Mouse (Mus musculus) stomach, embryonic 15.5 days (tissue): ENCODE results near the gene Ano6. TPM values are rescaled to one million over a fixed set of nuclear protein-coding genes. Genes with fewer than 3 reads are reported as not detected.

ENCODE experiments used
- ATAC-seq: fragments of 200-750 bp; cut with Nextera tagmentation; 2 replicates; pipeline ENCODE4 v1.8.0; 2017; ENCODE audit warnings: low read depth, moderate number of reproducible peaks, moderate TSS enrichment; ENCODE audit not compliant: insufficient read depth, low FRiP score
- H3K27ac ChIP-seq: fragments of 300-500 bp; sonication (generic); 2 replicates; pipeline ENCODE4 v1.5.1; 2015; ENCODE audit warnings: mild to moderate bottlenecking, inconsistent platforms
- H3K27me3 ChIP-seq: fragments of 300-500 bp; sonication (generic); replicated peaks from 2 replicates; pipeline ENCODE4 v1.6.1; 2015; ENCODE audit warnings: inconsistent platforms
- H3K36me3 ChIP-seq: fragments of 300-500 bp; sonication (generic); 2 replicates; pipeline ENCODE4 v1.6.1; 2015; ENCODE audit warnings: inconsistent platforms
- H3K4me1 ChIP-seq: fragments of 300-500 bp; sonication (generic); 2 replicates; pipeline ENCODE4 v1.6.1; 2015; ENCODE audit warnings: inconsistent platforms
- H3K4me2 ChIP-seq: fragments of 300-500 bp; sonication (generic); 2 replicates; pipeline ENCODE4 v1.6.1; 2015; ENCODE audit warnings: mild to moderate bottlenecking, inconsistent platforms
- H3K4me3 ChIP-seq: fragments of 300-500 bp; sonication (generic); replicated peaks from 2 replicates; pipeline ENCODE4 v1.5.1; 2015; ENCODE audit warnings: inconsistent platforms
- H3K9ac ChIP-seq: fragments of 300-500 bp; sonication (generic); 2 replicates; pipeline ENCODE4 v1.6.1; 2015; ENCODE audit warnings: inconsistent platforms
- H3K9me3 ChIP-seq: fragments of 300-500 bp; sonication (generic); 2 replicates; pipeline ENCODE4 v1.6.1; 2016; ENCODE audit warnings: inconsistent platforms
- WGBS: fragments of 180-500 bp; shearing (Covaris S2); methylation state at CpG from one replicate; pipeline ENCODE4 v1.1.7; 2015; 5-methylcytosine and 5-hydroxymethylcytosine counted together
- polyA plus RNA-seq: library from polyadenylated mRNA; unstranded; fragments of >200 nt; fragmentation: Nextera tagmentation; extraction: Ambion mirVana; gene quantifications from 2 replicates; pipeline ENCODE4 v1.2.1, GENCODE M21; 2015

The Ano6 gene
- polyA plus RNA-seq, 1 experiment from 2014 or later = 37.8 TPM

DNA sequence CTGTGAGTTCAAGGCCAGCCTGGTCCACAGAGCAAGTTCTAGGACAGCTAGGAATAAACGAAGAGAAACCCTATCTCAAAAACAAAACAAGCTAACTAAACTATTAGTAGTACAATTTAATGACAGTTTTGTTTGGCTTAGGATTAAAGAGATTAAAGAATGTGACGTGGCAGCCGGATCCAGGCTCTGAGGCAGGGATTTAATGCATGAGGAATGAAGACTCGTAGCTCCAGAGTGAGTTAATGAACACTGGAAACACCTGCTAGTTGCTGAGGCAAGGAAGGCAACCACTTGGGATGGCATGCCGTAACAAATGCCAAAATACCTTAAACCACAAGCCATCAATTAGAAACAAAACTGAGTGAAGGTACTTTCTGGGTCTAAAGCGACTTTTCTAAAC, 153.7 kb downstream of the Ano6 start:
- H3K9ac ChIP-seq = no peak overlapping the region
- no peak for ATAC-seq
- 60% methylated on average over 6 of the region's 6 CpGs for WGBS
- H3K4me3 ChIP-seq = no peak overlapping the region
- no peaks in the 10 kb centered on the region for H3K27me3 ChIP-seq
- no peaks in the 10 kb centered on the region for H3K4me1 ChIP-seq
- H3K27ac ChIP-seq = no peak overlapping the region
- no peak overlapping the region for H3K4me2 ChIP-seq
- peaks cover 17% of the 10 kb centered on the region; the same call in 1 of the 2 replicates for H3K36me3 ChIP-seq
- H3K9me3 ChIP-seq = no peaks in the 10 kb centered on the region

DNA sequence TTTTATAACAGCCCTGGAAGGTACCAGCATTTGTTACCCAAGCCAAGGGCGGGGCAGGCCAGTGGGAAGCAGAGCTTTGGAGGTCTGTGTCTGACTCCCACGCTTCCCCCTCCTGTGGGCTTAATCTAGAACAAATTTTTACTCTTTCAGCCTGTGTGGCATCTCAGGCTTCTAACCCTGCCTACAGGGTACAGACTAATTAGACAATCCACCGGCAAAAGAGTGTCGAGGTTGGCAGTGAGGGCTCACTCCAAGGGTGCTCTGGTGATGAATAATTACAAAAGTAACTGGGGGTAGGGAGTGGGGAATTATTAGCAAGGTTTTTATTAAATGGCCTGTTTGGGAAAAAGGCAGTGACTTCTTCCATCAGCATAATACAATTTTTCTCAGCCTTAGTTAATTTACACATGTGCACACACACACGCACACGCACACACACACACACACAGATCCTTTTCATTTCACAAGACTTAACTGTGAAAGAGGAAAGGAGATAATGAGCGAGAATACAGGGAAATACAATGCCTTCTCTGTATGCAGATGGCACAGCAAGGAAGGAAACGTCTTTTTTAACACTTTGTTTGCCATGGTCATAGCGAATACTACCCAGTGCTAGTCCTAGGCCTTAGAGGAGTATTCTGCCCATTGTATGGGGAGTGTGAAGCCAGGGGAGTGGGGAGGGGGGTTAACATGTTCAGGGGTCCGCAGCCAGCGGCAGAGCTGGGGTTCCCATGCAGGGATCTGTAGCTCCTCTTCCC, 155.5 kb downstream of the Ano6 start:
- no peaks in the 10 kb centered on the region for H3K9me3 ChIP-seq
- H3K4me3 ChIP-seq = no peak overlapping the region
- WGBS = 67% methylated on average over 11 of the region's 11 CpGs
- H3K4me1 ChIP-seq = no peaks in the 10 kb centered on the region
- no peaks in the 10 kb centered on the region for H3K27me3 ChIP-seq
- peaks cover 19% of the 10 kb centered on the region for H3K36me3 ChIP-seq
- ATAC-seq = no peak
- no peak overlapping the region for H3K27ac ChIP-seq
- H3K4me2 ChIP-seq = no peak overlapping the region
- no peak overlapping the region for H3K9ac ChIP-seq

DNA sequence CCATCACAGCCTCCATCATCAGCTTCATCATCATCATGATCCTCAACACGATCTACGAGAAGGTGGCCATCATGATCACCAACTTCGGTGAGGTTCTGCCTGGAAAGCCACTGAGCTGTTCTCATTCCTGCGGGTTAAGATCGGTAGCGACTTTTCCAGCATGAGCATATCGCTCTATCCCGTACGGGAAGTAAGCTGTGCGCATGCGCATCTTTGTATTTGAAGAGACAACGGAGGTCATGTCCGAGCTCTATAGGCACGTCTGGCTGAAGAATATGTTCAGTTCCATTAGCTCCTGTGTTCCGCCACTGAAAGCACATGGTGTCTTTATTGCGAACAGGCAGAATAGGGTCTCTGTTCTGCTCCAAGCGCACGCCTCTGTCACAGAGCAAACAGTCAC, 157.8 kb downstream of the Ano6 start:
- H3K4me2 ChIP-seq = no peak overlapping the region
- ATAC-seq = no peak
- no peak overlapping the region for H3K4me3 ChIP-seq
- H3K36me3 ChIP-seq = peaks cover 16% of the 10 kb centered on the region
- H3K27ac ChIP-seq = no peak overlapping the region
- no peaks in the 10 kb centered on the region for H3K27me3 ChIP-seq
- 93% methylated on average over 18 of the region's 18 CpGs for WGBS
- H3K9ac ChIP-seq = no peak overlapping the region
- H3K9me3 ChIP-seq = no peaks in the 10 kb centered on the region
- H3K4me1 ChIP-seq = no peaks in the 10 kb centered on the region

GRCm38 (mm10) chr15:95949336-95949735, 158.7 kb downstream of the Ano6 start:
- no peak overlapping the region for H3K4me3 ChIP-seq
- WGBS = 89% methylated on average over 13 of the region's 13 CpGs
- H3K36me3 ChIP-seq = peaks cover 16% of the 10 kb centered on the region
- no peak overlapping the region for H3K9ac ChIP-seq
- no peaks in the 10 kb centered on the region for H3K4me1 ChIP-seq
- no peaks in the 10 kb centered on the region for H3K27me3 ChIP-seq
- H3K9me3 ChIP-seq = no peaks in the 10 kb centered on the region
- ATAC-seq = no peak
- no peak overlapping the region for H3K4me2 ChIP-seq
- no peak overlapping the region for H3K27ac ChIP-seq

DNA sequence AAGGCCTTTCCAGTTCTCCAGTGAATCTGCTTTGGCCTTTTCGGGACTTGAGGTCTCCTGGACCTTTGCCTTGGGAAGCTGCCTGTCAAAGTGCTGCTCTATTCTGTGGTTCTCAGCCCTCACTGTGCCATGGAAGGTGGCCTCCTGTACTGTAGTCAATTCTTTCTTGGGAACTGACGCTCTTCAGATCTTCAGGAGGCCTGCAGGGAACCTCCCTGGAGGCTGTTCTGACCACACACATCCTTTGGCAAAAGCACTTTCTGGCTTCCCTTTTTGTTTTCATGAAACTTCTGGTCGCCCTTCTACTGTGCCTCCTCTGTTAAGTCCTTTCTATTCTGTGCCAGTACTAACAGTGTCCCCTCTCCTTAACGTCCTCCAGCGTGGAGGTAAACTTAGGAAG, 160.9 kb downstream of the Ano6 start:
- Histone ChIP-seq H3K4me1 (no peaks in the 10 kb centered on the region), H3K4me3 (no peak overlapping the region), H3K9ac (no peak overlapping the region), H3K27ac (no peak overlapping the region), H3K4me2 (no peak overlapping the region), H3K36me3 (peaks cover 22% of the 10 kb centered on the region), H3K27me3 (no peaks in the 10 kb centered on the region), H3K9me3 (no peaks in the 10 kb centered on the region)
- ATAC-seq = no peak
- 55% methylated on average over 5 of the region's 5 CpGs for WGBS

DNA sequence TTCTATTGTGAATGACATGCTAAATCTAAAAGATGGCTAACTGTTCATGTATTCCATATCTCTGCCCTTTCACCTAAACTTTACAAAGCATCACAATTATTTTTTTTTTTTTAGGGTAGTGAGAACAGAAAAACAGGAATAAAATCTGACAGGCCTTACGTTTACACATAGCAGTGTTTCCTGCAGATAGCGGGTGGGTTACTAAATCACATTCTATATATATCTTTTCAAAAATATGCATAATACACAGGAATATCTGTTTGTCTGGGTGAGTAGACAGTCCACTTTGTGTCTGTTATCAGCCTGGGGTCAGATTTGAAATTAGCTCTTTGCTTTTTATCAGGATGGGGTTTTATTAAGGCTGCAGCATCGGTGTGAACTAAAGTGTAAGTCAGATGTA, 166.0 kb downstream of the Ano6 start:
- Histone ChIP-seq H3K27ac (no peak overlapping the region), H3K4me3 (no peak overlapping the region), H3K36me3 (0 out of 2 replicates have a peak, but pooled peaks cover 7% of the 10 kb centered on the region), H3K9me3 (no peaks in the 10 kb centered on the region), H3K4me1 (no peaks in the 10 kb centered on the region), H3K4me2 (no peak overlapping the region), H3K27me3 (no peaks in the 10 kb centered on the region), H3K9ac (no peak overlapping the region)
- no peak for ATAC-seq
- 75% methylated on average over 3 of the region's 3 CpGs for WGBS

DNA sequence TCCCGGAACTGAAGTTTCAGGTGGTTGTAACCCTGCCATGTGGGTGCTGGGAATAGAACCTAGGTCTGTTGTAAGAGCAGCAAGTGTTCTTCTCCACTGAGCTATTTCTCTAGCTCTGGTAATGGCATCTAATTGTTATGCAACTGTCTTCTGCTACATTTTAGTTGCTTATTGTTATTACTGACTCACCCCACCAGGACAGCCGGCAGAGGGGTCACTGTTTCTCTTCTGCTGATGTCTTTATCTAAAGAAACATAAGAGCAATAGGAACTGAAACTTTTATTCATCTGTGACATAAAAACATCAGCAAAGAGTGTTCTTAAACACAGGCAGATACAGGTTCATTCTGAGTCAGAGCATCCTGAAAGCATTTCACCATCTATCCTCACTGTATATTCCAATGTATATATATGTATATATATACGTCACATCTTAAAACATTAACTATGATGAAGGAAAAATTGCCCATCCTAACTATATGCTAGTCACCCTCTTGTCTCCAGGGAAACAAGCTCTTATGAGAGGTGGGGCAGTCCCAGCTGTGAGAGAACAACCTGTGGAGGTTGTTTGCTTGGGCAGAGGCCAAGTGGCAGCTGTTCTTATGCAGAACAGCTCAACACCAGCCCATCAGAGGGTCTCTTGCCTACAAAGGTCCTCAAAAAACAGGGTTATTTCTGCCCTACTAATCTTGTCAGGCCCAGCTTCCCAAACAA, 171.9 kb downstream of the Ano6 start:
- no peak for ATAC-seq
- peaks cover 2% of the 10 kb centered on the region; the same call in 1 of the 2 replicates for H3K36me3 ChIP-seq
- H3K4me3 ChIP-seq = no peak overlapping the region
- no peak overlapping the region for H3K27ac ChIP-seq
- H3K4me2 ChIP-seq = no peak overlapping the region
- 89% methylated on average over 3 of the region's 3 CpGs for WGBS
- no peak overlapping the region for H3K9ac ChIP-seq
- H3K27me3 ChIP-seq = no peaks in the 10 kb centered on the region
- no peaks in the 10 kb centered on the region for H3K9me3 ChIP-seq
- no peaks in the 10 kb centered on the region for H3K4me1 ChIP-seq

GRCm38 (mm10) chr15:95963124-95963482, 172.5 kb downstream of the Ano6 start:
- no peaks in the 10 kb centered on the region for H3K9me3 ChIP-seq
- H3K9ac ChIP-seq = no peak overlapping the region
- no peak for ATAC-seq
- H3K36me3 ChIP-seq = peaks cover 2% of the 10 kb centered on the region; the same call in 1 of the 2 replicates
- 84% methylated on average over 10 of the region's 10 CpGs for WGBS
- no peak overlapping the region for H3K27ac ChIP-seq
- H3K27me3 ChIP-seq = no peaks in the 10 kb centered on the region
- no peak overlapping the region for H3K4me2 ChIP-seq
- no peak overlapping the region for H3K4me3 ChIP-seq
- no peaks in the 10 kb centered on the region for H3K4me1 ChIP-seq

DNA sequence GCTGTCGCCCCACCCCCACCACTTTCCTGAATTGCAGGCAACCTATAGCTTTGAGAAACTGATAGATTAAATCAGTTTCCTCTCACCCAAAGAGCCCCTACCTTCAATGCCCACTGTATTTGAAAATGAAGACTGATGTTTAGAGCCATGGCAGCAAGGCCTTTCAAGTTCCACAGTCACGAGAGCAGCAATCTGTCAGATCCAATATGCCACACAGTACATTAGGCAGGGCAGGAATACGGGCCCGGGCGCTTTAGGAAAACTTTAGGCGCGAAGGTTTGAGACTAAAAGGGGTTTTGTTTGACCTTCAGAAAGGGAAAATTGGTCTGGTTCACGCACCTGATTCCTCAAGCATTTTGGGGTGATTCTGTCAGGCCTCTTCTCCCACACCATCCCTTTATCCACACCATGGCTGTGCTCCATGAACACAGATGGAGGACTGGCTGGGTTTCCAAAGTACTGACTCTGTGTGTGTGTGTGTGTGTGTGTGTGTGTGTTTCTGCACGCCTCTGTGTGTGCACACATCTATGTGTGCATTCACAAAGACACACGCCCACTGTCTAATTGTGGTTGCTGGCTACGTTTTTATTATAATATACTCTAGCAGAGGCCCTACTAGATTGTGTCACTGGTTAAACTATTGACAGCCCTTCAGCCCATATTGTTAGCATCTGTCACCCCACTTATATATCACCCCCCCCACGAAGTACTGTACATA, 173.0 kb downstream of the Ano6 start:
- Histone ChIP-seq H3K4me2 (no peak overlapping the region), H3K9ac (no peak overlapping the region), H3K4me1 (no peaks in the 10 kb centered on the region), H3K27ac (no peak overlapping the region), H3K9me3 (no peaks in the 10 kb centered on the region), H3K27me3 (no peaks in the 10 kb centered on the region), H3K4me3 (no peak overlapping the region), H3K36me3 (peaks cover 2% of the 10 kb centered on the region; the same call in 1 of the 2 replicates)
- no peak for ATAC-seq
- WGBS = 76% methylated on average over 12 of the region's 12 CpGs

DNA sequence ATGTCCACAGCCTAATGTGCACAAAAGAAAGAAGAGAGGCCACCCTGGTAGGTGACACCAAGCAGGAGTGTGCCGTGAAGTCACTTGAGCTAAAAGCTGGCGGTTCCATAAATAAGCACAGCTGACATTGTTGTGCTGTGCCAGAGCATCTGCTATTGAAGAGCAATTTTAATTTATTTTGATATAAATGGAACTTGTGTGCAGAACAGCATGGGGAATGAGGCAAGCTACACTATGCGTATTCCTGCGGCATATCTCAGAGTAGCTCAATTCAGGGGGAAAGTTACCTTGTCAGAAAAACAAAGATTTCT, 173.6 kb downstream of the Ano6 start:
- Histone ChIP-seq H3K36me3 (peaks cover 2% of the 10 kb centered on the region; the same call in 1 of the 2 replicates), H3K4me2 (no peak overlapping the region), H3K9me3 (no peaks in the 10 kb centered on the region), H3K27me3 (no peaks in the 10 kb centered on the region), H3K4me1 (no peaks in the 10 kb centered on the region), H3K9ac (no peak overlapping the region), H3K4me3 (no peak overlapping the region), H3K27ac (no peak overlapping the region)
- no peak for ATAC-seq
- WGBS = 75% methylated on average over 4 of the region's 4 CpGs

- Histone ChIP-seq H3K9me3 (no peaks in the 10 kb centered on the region), H3K27ac (no peak overlapping the region), H3K4me3 (no peak overlapping the region), H3K4me2 (no peak overlapping the region), H3K36me3 (peaks cover 6% of the 10 kb centered on the region), H3K27me3 (no peaks in the 10 kb centered on the region), H3K4me1 (no peaks in the 10 kb centered on the region), H3K9ac (no peak overlapping the region)
- ATAC-seq = no peak
- WGBS = 86% methylated on average over 2 of the region's 2 CpGs
Measured at GRCm38 (mm10) chr15:95966979-95967378, 176.3 kb downstream of the Ano6 start.

DNA sequence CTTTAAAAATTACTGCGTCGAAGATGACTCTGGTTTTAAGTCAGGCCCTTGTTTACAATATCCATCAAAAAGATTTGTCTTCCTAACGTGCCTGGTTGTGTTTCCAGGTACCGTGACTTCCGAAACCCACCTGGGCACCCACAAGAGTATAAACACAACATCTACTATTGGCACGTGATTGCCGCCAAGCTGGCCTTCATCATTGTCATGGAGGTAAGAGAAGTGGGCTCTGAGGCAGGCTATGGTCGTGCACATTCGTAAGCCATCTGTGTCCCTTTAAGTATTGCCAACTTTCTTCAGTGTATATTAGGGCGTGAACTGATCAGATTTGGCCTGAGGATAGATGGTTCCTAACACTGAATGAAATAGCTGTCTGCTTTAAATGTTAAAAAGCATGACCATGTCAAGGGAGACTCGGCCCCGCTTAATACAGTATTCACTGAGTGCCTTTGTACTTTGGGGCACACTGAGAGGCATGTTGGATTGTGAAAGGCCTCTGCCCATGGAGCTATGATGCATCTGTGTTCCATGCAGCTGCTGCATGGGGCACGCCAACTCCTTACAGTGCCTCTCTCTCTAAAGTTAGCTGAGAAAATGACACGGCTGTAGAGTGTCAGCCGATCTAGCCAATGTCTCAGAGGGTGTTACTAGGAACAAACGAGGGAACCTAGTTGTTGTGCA, 177.0 kb downstream of the Ano6 start:
- no peak for ATAC-seq
- no peak overlapping the region for H3K4me2 ChIP-seq
- no peak overlapping the region for H3K4me3 ChIP-seq
- H3K9ac ChIP-seq = no peak overlapping the region
- H3K27me3 ChIP-seq = no peaks in the 10 kb centered on the region
- H3K27ac ChIP-seq = no peak overlapping the region
- H3K4me1 ChIP-seq = no peaks in the 10 kb centered on the region
- WGBS = 82% methylated on average over 16 of the region's 16 CpGs
- peaks cover 11% of the 10 kb centered on the region; the same call in 1 of the 2 replicates for H3K36me3 ChIP-seq
- H3K9me3 ChIP-seq = no peaks in the 10 kb centered on the region
